Mouse (Mus musculus) spleen, adult 2 months (tissue): ENCODE measurements around the gene Adck1.

ENCODE experiments used
- CTCF ChIP-seq: fragments of 200-500 bp; IDR thresholded peaks from 2 replicates; pipeline ENCODE4 v1.5.1; 2011; ENCODE audit warnings: mild to moderate bottlenecking, inconsistent platforms; ENCODE audit not compliant: insufficient read depth, insufficient read length, insufficient replicate concordance; ENCODE audit errors: extremely low read depth
- POLR2A ChIP-seq: fragments of 200-500 bp; IDR thresholded peaks from 2 replicates; pipeline ENCODE4 v1.6.1; 2011; ENCODE audit warnings: low read depth, low read length, inconsistent platforms

- TF ChIP-seq CTCF, result no peak
- no peak for TF ChIP-seq POLR2A
Measured at GRCm38 (mm10) chr12:88461026-88461425, 100.7 kb downstream of the Adck1 start.
